Mouse (Mus musculus): ENCODE measurements around the gene Lingo4.

GRCm38 (mm10) chr3:94441182-94441581, 42.9 kb downstream of the Lingo4 start:
- TF ChIP-seq EP300 (optimal IDR thresholded peaks at IDR 0.05) (no peak), CTCF (IDR thresholded peaks at IDR 0.05; ENCODE audit: low read depth) (peak; percentile 72)
